Mouse (Mus musculus): ENCODE data around the gene Syde1.

- TF ChIP-seq CTCF (IDR thresholded peaks at IDR 0.05; ENCODE audit: control insufficient read depth, insufficient read depth, insufficient replicate concordance, low read depth, low read length) (no peak), POLR2A (IDR thresholded peaks at IDR 0.05; ENCODE audit: control insufficient read depth, low read depth, low read length) (no peak)
Measured at GRCm38 (mm10) chr10:78630194-78630593, 38.4 kb upstream of the Syde1 start.

All from testis, adult 2 months (tissue).